Mouse (Mus musculus) embryonic stem cell, embryonic (primary cell): ENCODE measurements around the gene Gabarapl2.

ENCODE experiments used
- CTCF ChIA-PET, 4 experiments: fragments of 300-600 bp in 2 of 4; fragments of 350-600 bp in 2 of 4; sonication (Branson Sonifier 250); formaldehyde crosslinking; loops; one replicate each; lab custom pipeline; 2022; ENCODE audit warnings: inconsistent platforms in 2 of 4; lab: Charles Lee
- POLR2A ChIA-PET, 4 experiments: fragments of 300-600 bp in 2 of 4; fragments of 350-600 bp in 2 of 4; sonication (Branson Sonifier 250); formaldehyde crosslinking; loops; one replicate each; lab custom pipeline; 2022; ENCODE audit warnings: antibody characterized with exemption in 4 of 4, inconsistent platforms in 1 of 4; lab: Charles Lee

The Gabarapl2 gene

DNA sequence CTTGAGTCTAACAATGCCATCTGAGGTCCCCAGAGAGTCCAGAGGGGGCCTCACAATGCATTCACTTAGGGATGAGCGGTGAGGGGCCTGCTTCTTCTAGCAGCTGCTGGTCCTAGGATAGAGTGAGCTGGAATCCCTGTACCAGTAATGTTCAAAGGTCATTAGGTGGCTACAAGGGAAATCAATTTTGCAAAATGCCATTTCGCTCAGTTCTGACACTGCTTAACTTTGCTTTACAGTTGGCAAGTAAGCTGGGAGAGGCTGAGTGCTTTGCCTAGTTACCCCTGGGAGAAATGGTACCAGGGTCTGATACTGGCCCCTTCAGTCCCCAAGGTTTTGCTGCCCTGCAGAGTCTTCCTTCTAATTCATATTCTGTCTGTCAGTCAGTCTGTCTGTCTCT is 35.2 kb downstream of the Gabarapl2 start:
- POLR2A ChIA-PET = interaction anchor here (0.6 to 10.6 kb wide), 11 partner anchors 11 to 41 kb away, joined by 3 to 112 read pairs (median 4); partner anchors contain the start of genes Gabarapl2 (in 3 of the 4) and Adat1 (in 1 of the 4)

DNA sequence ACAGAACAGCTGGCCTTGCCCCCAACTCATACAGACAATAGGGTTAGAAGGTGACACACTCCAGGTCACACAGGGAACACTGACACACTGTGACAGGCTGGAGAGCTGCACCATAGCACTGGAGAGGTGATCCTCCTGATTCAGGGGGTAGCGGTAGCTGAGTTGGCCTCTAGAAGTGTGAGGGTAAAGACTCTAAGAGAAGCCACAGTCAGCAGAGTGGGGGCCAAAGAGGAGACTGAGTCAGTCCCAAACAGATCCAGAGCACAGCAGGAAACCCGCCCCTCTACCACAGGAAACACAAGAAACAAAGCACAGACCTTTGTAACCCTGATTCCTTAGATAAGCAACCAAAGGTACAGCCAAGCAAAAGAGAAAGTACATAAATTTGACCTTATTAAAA is 35.8 kb downstream of the Gabarapl2 start:
- POLR2A ChIA-PET = interaction anchor here in 3 of 4 experiments (0.6 to 10.6 kb wide), 9 partner anchors 11 to 154 kb away, joined by 3 to 112 read pairs (median 5); partner anchors contain the start of genes Gabarapl2 (in 3 of the 3) and Adat1 (in 1 of the 3)
- CTCF ChIA-PET = interaction anchor here in 1 of 4 experiments (0.7 to 1.2 kb wide), 2 partner anchors 53 to 57 kb away, joined by 3 to 5 read pairs; no protein-coding TSS in a partner anchor

More for the DNA sequence above, 35.2 kb downstream of the Gabarapl2 start:
- CTCF ChIA-PET = interaction anchor here in 1 of 4 experiments (0.7 to 1.2 kb wide), 2 partner anchors 53 to 56 kb away, joined by 3 to 5 read pairs; no protein-coding TSS in a partner anchor

DNA sequence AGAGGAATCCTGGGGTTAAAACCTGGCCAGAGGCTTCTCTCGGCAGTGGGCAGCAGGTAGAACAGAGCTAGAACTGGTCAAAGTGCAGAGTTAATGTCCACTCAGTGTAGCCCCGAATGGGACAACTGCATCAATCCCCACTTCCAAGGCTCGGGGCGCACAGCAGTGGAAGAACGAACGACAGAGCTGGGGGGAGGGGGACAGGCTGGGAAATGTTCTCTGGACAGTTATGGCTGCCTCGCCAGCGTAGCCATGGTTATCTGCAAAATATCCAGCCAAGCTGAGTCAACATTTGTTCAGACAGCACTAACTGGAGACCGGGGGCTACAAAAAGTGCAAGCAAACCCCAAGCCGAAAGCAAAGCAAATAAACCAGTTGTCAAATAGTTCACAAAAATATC is 37.6 kb downstream of the Gabarapl2 start:
- CTCF ChIA-PET = interaction anchor here in 2 of 4 experiments (0.7 to 1.3 kb wide), 6 partner anchors 9 to 55 kb away, joined by 3 to 4 read pairs (median 3); partner anchors contain the start of gene Tmem231 (in 1 of the 2)

DNA sequence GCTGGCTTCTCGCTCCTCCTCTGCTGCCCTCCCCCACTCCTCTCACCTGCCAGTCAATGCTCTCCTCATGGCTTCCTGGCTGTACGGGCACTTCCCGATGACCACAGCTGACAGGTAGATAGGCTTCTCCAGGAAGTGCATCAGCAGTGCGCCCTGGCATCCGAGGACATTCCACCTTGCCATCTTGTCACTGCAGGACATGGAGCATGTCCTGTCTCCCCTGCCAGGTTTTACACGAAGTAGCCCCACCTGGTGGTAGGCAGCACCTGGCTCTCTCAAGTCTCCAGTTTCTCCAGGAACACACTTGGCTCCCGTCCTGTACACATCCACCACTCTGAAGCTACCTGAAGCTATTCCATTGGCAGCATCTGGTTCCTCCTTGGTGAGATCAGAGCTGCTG is 41.6 kb downstream of the Gabarapl2 start:
- ChIA-PET CTCF (interaction anchor here (0.5 to 1.2 kb wide), 7 partner anchors 10 to 302 kb away, joined by 3 to 16 read pairs (median 3); partner anchors contain the start of gene Adat1 (in 1 of the 4)), POLR2A (interaction anchor here (0.6 to 10.6 kb wide), 6 partner anchors 8 to 48 kb away, joined by 3 to 112 read pairs (median 4); partner anchors contain the start of genes Adat1 (in 1 of the 4), Gabarapl2 (in 1 of the 4) and Tmem231 (in 1 of the 4))

More for the DNA sequence above, 37.6 kb downstream of the Gabarapl2 start:
- POLR2A ChIA-PET = interaction anchor here (0.6 to 10.6 kb wide), 15 partner anchors 10 to 349 kb away, joined by 3 to 112 read pairs (median 4); partner anchors contain the start of genes Adat1 (in 1 of the 4), Gabarapl2 (in 1 of the 4) and Tmem231 (in 1 of the 4)

DNA sequence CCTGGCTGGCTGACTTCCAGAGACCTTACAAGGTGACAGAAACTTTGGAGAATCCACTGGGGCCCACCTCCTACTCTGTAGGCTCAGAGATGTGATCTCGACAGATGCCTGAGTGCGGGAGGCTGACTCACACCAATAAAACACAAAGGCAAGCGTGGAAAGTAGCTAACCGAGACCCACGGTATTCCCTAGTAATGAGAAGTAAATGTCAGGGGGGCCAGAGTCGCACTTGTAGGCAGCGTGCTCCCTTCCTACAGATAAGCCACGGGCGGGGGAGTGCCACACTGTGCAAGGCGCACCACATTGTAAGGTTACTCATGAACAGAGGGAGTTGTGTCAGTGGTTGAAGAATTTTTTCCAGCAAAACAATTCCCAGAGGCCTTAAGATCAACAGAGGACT is 44.0 kb downstream of the Gabarapl2 start:
- ChIA-PET CTCF (no interaction called here), POLR2A (interaction anchor here in 1 of 4 experiments (1.3 to 10.6 kb wide), 2 partner anchors 12 to 20 kb away, joined by 3 to 112 read pairs; no protein-coding TSS in a partner anchor)

DNA sequence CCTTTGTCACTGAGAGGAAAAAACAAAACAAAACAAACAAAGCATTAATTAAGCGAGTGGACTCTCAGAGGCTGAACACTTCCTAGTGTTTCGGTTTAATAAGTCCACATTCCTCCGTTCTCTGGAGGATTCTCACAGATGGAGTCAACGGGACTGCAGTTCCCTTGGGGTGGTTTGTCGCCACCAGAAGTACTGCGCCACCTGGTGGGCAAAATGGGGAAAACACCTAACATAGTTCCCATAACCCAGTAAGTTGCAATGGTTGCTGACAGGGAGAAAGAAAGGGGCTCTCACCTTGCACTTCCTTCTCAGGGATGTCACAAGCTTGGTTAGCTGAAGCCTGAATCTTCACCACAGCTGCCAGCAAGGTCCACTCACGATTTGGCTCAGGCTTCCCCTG is 49.4 kb downstream of the Gabarapl2 start:
- ChIA-PET CTCF (interaction anchor here (0.6 to 1.7 kb wide), 13 partner anchors 10 to 313 kb away, joined by 3 to 7 read pairs (median 3); partner anchors contain the start of gene Tmem231 (in 1 of the 4)), POLR2A (interaction anchor here in 3 of 4 experiments (0.6 to 6.1 kb wide), 14 partner anchors 8 to 78 kb away, joined by 3 to 28 read pairs (median 6); partner anchors contain the start of gene Gabarapl2 (in 2 of the 3))

DNA sequence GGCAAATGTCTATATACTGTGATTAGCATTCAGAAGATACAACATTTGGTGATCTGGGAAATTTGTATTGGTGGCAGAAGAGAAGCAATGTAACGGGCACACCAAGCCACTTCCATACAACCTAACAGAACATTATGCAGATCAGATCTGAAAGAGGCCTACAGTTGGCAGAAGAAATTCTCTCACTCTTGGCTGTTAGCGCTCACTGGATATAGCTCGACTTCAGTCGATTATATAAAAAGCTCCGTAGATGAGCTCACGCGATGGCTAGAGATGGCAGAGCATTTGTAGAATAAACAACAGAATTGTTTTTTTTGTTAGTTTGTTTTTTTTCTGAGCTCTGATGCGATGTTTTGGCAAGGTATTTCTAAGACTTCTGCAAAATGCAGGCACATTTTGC is 50.8 kb downstream of the Gabarapl2 start:
- ChIA-PET CTCF (interaction anchor here (0.6 to 1.7 kb wide), 9 partner anchors 9 to 110 kb away, joined by 3 to 5 read pairs (median 3); no protein-coding TSS in a partner anchor), POLR2A (interaction anchor here (0.5 to 6.1 kb wide), 28 partner anchors 9 to 540 kb away, joined by 3 to 28 read pairs (median 5); partner anchors contain the start of genes Gabarapl2 (in 3 of the 4), Cfdp1 (in 1 of the 4), Kars (in 1 of the 4) and Terf2ip (in 1 of the 4))

DNA sequence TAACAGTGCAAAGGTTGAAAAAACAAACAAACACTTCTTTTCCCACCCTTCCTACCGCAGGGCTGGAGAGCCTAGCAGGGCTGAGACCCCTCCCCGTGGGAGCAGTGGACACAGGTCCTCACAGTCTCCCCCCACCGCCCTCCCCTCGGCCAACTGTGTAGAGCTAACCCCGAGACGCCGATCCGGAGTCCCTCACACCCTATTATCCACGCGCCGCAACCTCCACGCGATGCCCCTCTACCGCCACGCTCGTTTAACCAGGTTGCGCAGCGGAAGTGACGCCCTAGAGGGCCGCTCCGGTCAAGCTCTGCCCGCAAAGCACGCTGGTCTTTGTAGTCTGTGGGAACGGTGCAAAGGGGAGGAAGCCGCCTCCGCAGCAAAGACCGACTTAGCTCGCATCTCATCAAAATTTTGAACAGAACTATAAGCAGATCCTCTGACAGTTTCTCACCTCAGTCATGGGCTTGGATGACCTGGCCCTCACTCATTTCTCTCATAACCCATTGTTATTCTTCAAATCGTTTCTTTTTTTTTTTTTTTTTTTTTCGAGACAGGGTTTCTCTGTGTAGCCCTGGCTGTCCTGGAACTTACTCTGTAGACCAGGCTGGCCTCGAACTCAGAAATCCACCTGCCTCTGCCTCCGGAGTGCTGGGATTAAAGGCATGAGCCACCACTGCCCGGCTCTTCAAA is 51.7 kb downstream of the Gabarapl2 start, which contains the start of gene Adat1:
Gene Adat1, minus strand, starts transcription at position 290 of the 690 bp plus-strand sequence.
- ChIA-PET POLR2A (interaction anchor here (0.6 to 6.1 kb wide), 44 partner anchors 8 to 1403 kb away, joined by 3 to 28 read pairs (median 4); partner anchors contain the start of genes Gabarapl2 (in 3 of the 4), Tmem231 (in 2 of the 4), Cfdp1 (in 1 of the 4) and Kars (in 1 of the 4)), CTCF (interaction anchor here (0.5 to 1.5 kb wide), 11 partner anchors 8 to 692 kb away, joined by 3 to 7 read pairs (median 3); partner anchors contain the start of gene Rfwd3 (in 1 of the 4))

DNA sequence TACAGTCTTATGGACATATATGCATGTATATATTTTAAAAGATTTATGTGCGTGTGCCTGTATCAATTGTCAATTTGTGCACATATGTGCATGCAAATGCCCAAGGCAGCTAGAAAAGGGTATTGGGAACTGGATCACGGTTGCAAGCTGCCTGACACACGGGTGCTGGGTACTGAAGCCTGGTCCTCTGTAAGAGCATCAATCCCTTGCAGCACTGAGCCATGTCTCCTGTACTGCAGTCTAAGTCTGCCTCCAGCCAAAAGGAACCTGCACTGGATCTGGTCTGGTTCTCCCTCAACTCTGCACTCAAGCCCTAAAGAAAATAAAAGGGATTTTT is 52.2 kb downstream of the Gabarapl2 start:
- POLR2A ChIA-PET = interaction anchor here in 3 of 4 experiments (0.7 to 6.1 kb wide), 27 partner anchors 8 to 860 kb away, joined by 3 to 28 read pairs (median 5); partner anchors contain the start of genes Gabarapl2 (in 2 of the 3), Tmem231 (in 2 of the 3), Cfdp1 (in 1 of the 3) and Kars (in 1 of the 3)
- CTCF ChIA-PET = interaction anchor here (0.5 to 1.5 kb wide), 8 partner anchors 8 to 693 kb away, joined by 3 to 7 read pairs (median 4); partner anchors contain the start of gene Rfwd3 (in 1 of the 4)
